Mouse (Mus musculus) cerebellum, adult 2 months (tissue): ENCODE measurements around the gene Gprc5b. TPM values are rescaled to one million over a fixed set of nuclear protein-coding genes. Genes with fewer than 3 reads are reported as not detected.

Experiments used
- DNase-seq, 2 experiments: peaks; one replicate each; pipeline ENCODE4 v3.0.0; 2021
- H3K27ac ChIP-seq: fragments of 200-500 bp; 2 replicates; pipeline ENCODE4 v1.5.1; 2012; ENCODE audit warnings: low read length, control low read depth, inconsistent platforms; ENCODE audit not compliant: insufficient read depth
- H3K27me3 ChIP-seq: fragments of 200-500 bp; 2 replicates; pipeline ENCODE4 v1.6.1; 2012; ENCODE audit warnings: inconsistent platforms, mild to moderate bottlenecking, low read length, moderate library complexity; ENCODE audit not compliant: control insufficient read depth, insufficient read depth
- H3K4me1 ChIP-seq: fragments of 200-500 bp; 2 replicates; pipeline ENCODE4 v1.6.1; 2011; ENCODE audit warnings: low read length; ENCODE audit not compliant: control insufficient read depth, insufficient read depth
- H3K4me3 ChIP-seq: fragments of 200-500 bp; replicated peaks from 2 replicates; pipeline ENCODE3; 2011; ENCODE audit warnings: mild to moderate bottlenecking, low read depth, low read length, control low read depth; ENCODE audit not compliant: insufficient read depth
- CTCF ChIP-seq: fragments of 200-500 bp; IDR thresholded peaks from 2 replicates; pipeline ENCODE4 v1.5.1; 2011; ENCODE audit warnings: low read depth, mild to moderate bottlenecking, control low read depth, low read length, moderate library complexity, borderline replicate concordance; ENCODE audit not compliant: insufficient read depth
- POLR2A ChIP-seq: fragments of 200-500 bp; IDR thresholded peaks from 2 replicates; pipeline ENCODE4 v1.6.1; 2011; ENCODE audit warnings: low read length, control low read depth, borderline replicate concordance; ENCODE audit not compliant: insufficient read depth
- WGBS: fragments of 180-500 bp; shearing (Covaris S2); methylation state at CpG from one replicate; pipeline ENCODE4 v1.1.7; 2018; 5-methylcytosine and 5-hydroxymethylcytosine counted together
- polyA plus RNA-seq: library from polyadenylated mRNA; depleted of rRNA; stranded (reverse); fragments of >200 nt; gene quantifications from 2 replicates; pipeline ENCODE4 v1.2.3, GENCODE M21; 2012; rRNA removed

Gprc5b gene
- polyA plus RNA-seq, 1 experiment = 347 TPM

GRCm38 (mm10) chr7:118928916-118929315, 66.1 kb downstream of the Gprc5b start:
- no peak overlapping the region for H3K27ac ChIP-seq
- no peaks in the 10 kb centered on the region for H3K27me3 ChIP-seq
- TF ChIP-seq CTCF (no peak), POLR2A (no peak)
- DNase-seq = no peak
- 88% methylated on average over 8 of the region's 8 CpGs for WGBS
- no peak overlapping the region for H3K4me3 ChIP-seq
- H3K4me1 ChIP-seq = peaks cover 3% of the 10 kb centered on the region; the same call in 1 of the 2 replicates

- Histone ChIP-seq H3K27me3 (no peaks in the 10 kb centered on the region), H3K27ac (no peak overlapping the region), H3K4me1 (peaks cover 3% of the 10 kb centered on the region; the same call in 1 of the 2 replicates), H3K4me3 (no peak overlapping the region)
- no peak for DNase-seq
- no peak for TF ChIP-seq CTCF
- TF ChIP-seq POLR2A = no peak
- WGBS = 77% methylated on average over 3 of the region's 3 CpGs
These were observed 66.7 kb downstream of the Gprc5b start for GRCm38 (mm10) chr7:118928316-118928715.

- Histone ChIP-seq H3K27ac (no peak overlapping the region), H3K27me3 (no peaks in the 10 kb centered on the region), H3K4me1 (peaks cover 3% of the 10 kb centered on the region; the same call in 1 of the 2 replicates), H3K4me3 (no peak overlapping the region)
- TF ChIP-seq POLR2A (no peak), CTCF (no peak)
- WGBS = 94% methylated on average over 2 of the region's 2 CpGs
- no peak for DNase-seq
These were observed 67.7 kb downstream of the Gprc5b start for GRCm38 (mm10) chr7:118927279-118927678.

- peaks cover 3% of the 10 kb centered on the region; the same call in 1 of the 2 replicates for H3K4me1 ChIP-seq
- no peak overlapping the region for H3K4me3 ChIP-seq
- no peak for DNase-seq
- TF ChIP-seq POLR2A (no peak), CTCF (no peak)
- H3K27ac ChIP-seq = no peak overlapping the region
- no peaks in the 10 kb centered on the region for H3K27me3 ChIP-seq
- 84% methylated on average over 6 of the region's 6 CpGs for WGBS
These were observed 68.3 kb downstream of the Gprc5b start for GRCm38 (mm10) chr7:118926516-118927260.

GRCm38 (mm10) chr7:118925547-118925946, 69.5 kb downstream of the Gprc5b start:
- H3K27me3 ChIP-seq = no peaks in the 10 kb centered on the region
- H3K27ac ChIP-seq = no peak overlapping the region
- no peak for DNase-seq
- H3K4me1 ChIP-seq = peaks cover 3% of the 10 kb centered on the region; the same call in 1 of the 2 replicates
- H3K4me3 ChIP-seq = no peak overlapping the region
- WGBS = 95% methylated on average over 3 of the region's 3 CpGs
- TF ChIP-seq POLR2A (no peak), CTCF (no peak)

- H3K4me3 ChIP-seq = no peak overlapping the region
- no peaks in the 10 kb centered on the region for H3K27me3 ChIP-seq
- TF ChIP-seq CTCF (no peak), POLR2A (no peak)
- DNase-seq = no peak
- H3K27ac ChIP-seq = no peak overlapping the region
- WGBS = 84% methylated on average over 4 of the region's 4 CpGs
- H3K4me1 ChIP-seq = no peaks in the 10 kb centered on the region
These were observed 72.4 kb downstream of the Gprc5b start for GRCm38 (mm10) chr7:118922441-118923202.

Other genes starting within 250 kb of the Gprc5b start
- 5.9 and 7.4 TPM in 2 replicates for gene Iqck, start 139.5 kb downstream of the Gprc5b start, polyA plus RNA-seq
- gene Knop1, start 139.0 kb downstream of the Gprc5b start, polyA plus RNA-seq = 16.4 and 16.9 TPM in 2 replicates
- 3.2 and 3.4 TPM in 2 replicates for gene Gpr139, start 189.4 kb upstream of the Gprc5b start, polyA plus RNA-seq